Mouse (Mus musculus): ENCODE results near the gene Selenok. TPM values are rescaled to one million over a fixed set of nuclear protein-coding genes. Genes with fewer than 3 reads are reported as not detected.

Gene Selenok
- total RNA-seq, 2 experiments from 2014 or later, result 125 to 148 TPM

- DNase-seq (ENCODE audit: extremely low spot score in 1 of 2, low spot score in 2 of 2), result no peak
- intact Hi-C loops (cut with DNase I), result no loop called here
- Histone ChIP-seq H3K4me3 (no peak overlapping the region), H3K27ac (no peak overlapping the region)
- no peak for TF ChIP-seq CTCF (IDR thresholded peaks at IDR 0.05)
Measured at GRCm38 (mm10) chr14:30018846-30019245, 50.7 kb downstream of the Selenok start.

GRCm38 (mm10) chr14:30019375-30019774 is 51.3 kb downstream of the Selenok start:
- no peak for TF ChIP-seq CTCF (IDR thresholded peaks at IDR 0.05)
- no peak overlapping the region for H3K4me3 ChIP-seq
- DNase-seq (ENCODE audit: extremely low spot score in 1 of 2, low spot score in 2 of 2), result no peak
- intact Hi-C loops (cut with DNase I), result no loop called here
- H3K27ac ChIP-seq, result no peak overlapping the region

GRCm38 (mm10) chr14:30019792-30020575 is 51.9 kb downstream of the Selenok start:
- H3K27ac ChIP-seq, result no peak overlapping the region
- DNase-seq (ENCODE audit: extremely low spot score in 1 of 2, low spot score in 2 of 2), result no peak
- H3K4me3 ChIP-seq, result no peak overlapping the region
- TF ChIP-seq CTCF (IDR thresholded peaks at IDR 0.05), result no peak
- intact Hi-C loops (cut with DNase I), result no loop called here

GRCm38 (mm10) chr14:30022471-30022870 is 54.4 kb downstream of the Selenok start:
- DNase-seq (ENCODE audit: extremely low spot score in 1 of 2, low spot score in 2 of 2), result no peak
- no peak for TF ChIP-seq CTCF (IDR thresholded peaks at IDR 0.05)
- Histone ChIP-seq H3K27ac (no peak overlapping the region), H3K4me3 (no peak overlapping the region)
- intact Hi-C loops (cut with DNase I), result no loop called here

GRCm38 (mm10) chr14:30024387-30024786 is 56.3 kb downstream of the Selenok start:
- DNase-seq (ENCODE audit: extremely low spot score in 1 of 2, low spot score in 2 of 2), result no peak
- intact Hi-C loops (cut with DNase I), result no loop called here
- no peak overlapping the region for H3K4me3 ChIP-seq
- TF ChIP-seq CTCF (IDR thresholded peaks at IDR 0.05), result no peak
- no peak overlapping the region for H3K27ac ChIP-seq

Small RNAs within 50 kb of the gene (microRNA-seq; reads per million reads assigned to microRNA genes)
- gene Mir6947, result 0 to 0.48 reads per million in 2 experiments

Other genes starting within 250 kb of the Selenok start
- gene Cacna2d3, start 246.4 kb upstream of the Selenok start, total RNA-seq (2021), result 100 to 1,000 TPM; 112 to 115 TPM
- gene Actr8, start 10.0 kb downstream of the Selenok start, total RNA-seq (2021), result 10 to 100 TPM; 86.9 to 91.1 TPM
- gene Il17rb, start 40.6 kb downstream of the Selenok start, total RNA-seq (2021), result 1 to 10 TPM; 1.0 to 1.5 TPM
- gene Chdh, start 40.7 kb downstream of the Selenok start, total RNA-seq (2021), result 1 to 10 TPM; 1.6 to 2.2 TPM

All from left cerebral cortex, adult 2 months (tissue).